Mouse (Mus musculus): ENCODE data around the gene Nrsn2. TPM values are rescaled to one million over a fixed set of nuclear protein-coding genes. Genes with fewer than 3 reads are reported as not detected.
A peak's percentile ranks its signal among the peaks of the same experiment; 100 is the strongest.

Gene Nrsn2
- polyA plus RNA-seq (2015; fragmentation: Nextera tagmentation; extraction: Ambion mirVana): 0.60 and 0.68 TPM in 2 replicates

DNA sequence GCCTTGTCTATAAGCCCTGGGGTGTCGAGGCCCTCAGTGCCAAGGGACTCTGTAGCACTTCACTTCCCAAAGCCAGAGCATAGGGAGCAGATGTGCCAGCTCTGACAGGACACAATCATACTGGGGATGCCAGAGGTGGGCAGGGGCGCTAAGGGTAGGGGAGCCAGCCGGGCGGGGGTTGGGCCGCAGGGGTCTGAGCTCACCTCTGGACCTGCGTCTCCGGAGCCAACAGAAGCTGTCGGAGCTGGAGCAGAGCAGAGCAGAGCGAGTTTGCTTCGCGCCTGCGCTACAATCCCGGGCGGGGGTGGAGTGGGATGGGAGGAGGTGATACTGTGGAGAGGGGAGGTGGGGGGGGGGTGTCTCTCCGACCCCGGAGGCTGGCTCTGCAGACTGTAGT, at the start of gene Nrsn2:
Gene Nrsn2 (minus strand): TSS at position 294 of the 397 bp plus-strand sequence.
- Histone ChIP-seq H3K9ac (ENCODE audit: low read depth, low read length) (no peak within 1 kb of the TSS), H3K4me1 (replicated peaks; ENCODE audit: insufficient read depth, low read length) (no peaks in the 10 kb centered on the region), H3K4me3 (replicated peaks; ENCODE audit: low read depth, low read length) (no peak within 1 kb of the TSS), H3K27ac (no peak within 1 kb of the TSS), H3K9me3 (replicated peaks; ENCODE audit: low read length) (no peaks in the 10 kb centered on the region), H3K36me3 (ENCODE audit: insufficient read depth, low read length) (no peaks in the 10 kb centered on the region), H3K4me2 (ENCODE audit: low read length) (0 out of 2 replicates have a peak within 1 kb of the TSS, but pooled peaks have one; percentile 13), H3K27me3 (ENCODE audit: insufficient read depth, low read length) (peaks cover 6% of the 10 kb centered on the region; the same call in 1 of the 2 replicates)
- no peak for TF ChIP-seq CTCF (IDR thresholded peaks at IDR 0.05; ENCODE audit: low read depth)
- ATAC-seq (replicated peaks; ENCODE audit: low FRiP score, low read depth) (peak; percentile 37), DNase-seq (ENCODE audit: low spot score) (no peak)
- WGBS: 4% methylated on average over 16 of the region's 16 CpGs

GRCm38 (mm10) chr2:152415786-152416185, 39.3 kb upstream of the Nrsn2 start:
- Histone ChIP-seq H3K27ac (peak overlapping the region; percentile 99), H3K27me3 (ENCODE audit: insufficient read depth, low read length) (no peaks in the 10 kb centered on the region), H3K9me3 (replicated peaks; ENCODE audit: low read length) (no peaks in the 10 kb centered on the region), H3K36me3 (ENCODE audit: insufficient read depth, low read length) (no peaks in the 10 kb centered on the region), H3K4me3 (replicated peaks; ENCODE audit: low read depth, low read length) (no peak overlapping the region), H3K4me2 (ENCODE audit: low read length) (peak overlapping the region; percentile 68), H3K4me1 (replicated peaks; ENCODE audit: insufficient read depth, low read length) (peaks cover 19% of the 10 kb centered on the region), H3K9ac (ENCODE audit: low read depth, low read length) (no peak overlapping the region)
- no peak for DNase-seq (ENCODE audit: low spot score)
- TF ChIP-seq CTCF (IDR thresholded peaks at IDR 0.05; ENCODE audit: low read depth): no peak
- 89% methylated on average over 3 of the region's 3 CpGs for WGBS
- ATAC-seq (replicated peaks; ENCODE audit: low FRiP score, low read depth): no peak

- H3K36me3 ChIP-seq (ENCODE audit: insufficient read depth, low read length): no peaks in the 10 kb centered on the region
- peak within 1 kb of the TSS; percentile 98 for H3K9ac ChIP-seq (ENCODE audit: low read depth, low read length)
- no peaks in the 10 kb centered on the region for H3K27me3 ChIP-seq (ENCODE audit: insufficient read depth, low read length)
- peak within 1 kb of the TSS; percentile 68 for H3K4me2 ChIP-seq (ENCODE audit: low read length)
- 22% methylated on average over 4 of the region's 4 CpGs for WGBS
- DNase-seq (ENCODE audit: low spot score) (no peak), ATAC-seq (replicated peaks; ENCODE audit: low FRiP score, low read depth) (no peak)
- no peaks in the 10 kb centered on the region for H3K9me3 ChIP-seq (replicated peaks; ENCODE audit: low read length)
- peaks cover 24% of the 10 kb centered on the region for H3K4me1 ChIP-seq (replicated peaks; ENCODE audit: insufficient read depth, low read length)
- peak within 1 kb of the TSS; percentile 99 for H3K27ac ChIP-seq
- peak within 1 kb of the TSS; percentile 93 for H3K4me3 ChIP-seq (replicated peaks; ENCODE audit: low read depth, low read length)
- TF ChIP-seq CTCF (IDR thresholded peaks at IDR 0.05; ENCODE audit: low read depth): no peak
Measured at GRCm38 (mm10) chr2:152415287-152415686, 38.8 kb upstream of the Nrsn2 start, which contains the start of gene 6820408C15Rik. Gene 6820408C15Rik (plus strand): TSS chr2:152415587.

DNA sequence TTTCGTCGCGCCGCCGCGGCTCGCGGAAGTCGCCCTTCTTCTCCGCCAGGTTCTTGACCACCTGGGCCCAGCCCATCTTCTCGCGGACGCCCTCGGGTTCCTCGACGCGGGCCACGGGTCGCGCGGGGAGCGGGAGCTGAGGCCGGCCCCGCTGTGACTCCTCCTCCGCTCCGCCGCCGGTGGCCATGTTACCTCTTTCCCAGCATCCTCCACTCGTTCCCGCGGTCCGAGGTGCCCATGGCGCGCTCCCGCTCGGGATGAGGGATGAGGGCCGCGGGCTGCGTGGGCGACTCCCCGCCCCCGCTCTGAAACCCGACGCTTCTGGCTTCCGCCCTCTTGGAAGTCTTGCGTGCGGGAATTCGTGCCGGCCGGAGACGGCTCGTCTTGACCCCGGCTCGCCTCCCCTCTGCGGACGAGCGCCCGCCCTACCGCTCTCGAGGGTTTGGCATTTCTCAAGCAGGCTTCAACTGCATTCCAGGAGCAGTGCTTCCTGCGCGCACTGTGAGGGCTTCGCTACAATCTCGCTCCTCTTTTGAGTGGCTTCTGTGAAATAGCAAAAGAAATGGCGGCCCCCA, 38.2 kb upstream of the Nrsn2 start, which contains the start of gene Zcchc3:
Gene Zcchc3 (minus strand): TSS at position 437 of the 575 bp plus-strand sequence.
- under 1% methylated on average over 55 of the region's 65 CpGs for WGBS
- H3K4me1 ChIP-seq (replicated peaks; ENCODE audit: insufficient read depth, low read length): peaks cover 30% of the 10 kb centered on the region
- H3K9ac ChIP-seq (ENCODE audit: low read depth, low read length): peak within 1 kb of the TSS; percentile 98
- peak within 1 kb of the TSS; percentile 93 for H3K4me3 ChIP-seq (replicated peaks; ENCODE audit: low read depth, low read length)
- ATAC-seq (replicated peaks; ENCODE audit: low FRiP score, low read depth): peak; percentile 85
- no peaks in the 10 kb centered on the region for H3K36me3 ChIP-seq (ENCODE audit: insufficient read depth, low read length)
- peak within 1 kb of the TSS; percentile 99 for H3K27ac ChIP-seq
- no peaks in the 10 kb centered on the region for H3K27me3 ChIP-seq (ENCODE audit: insufficient read depth, low read length)
- peak within 1 kb of the TSS; percentile 68 for H3K4me2 ChIP-seq (ENCODE audit: low read length)
- 0 out of 2 replicates have a peak, but pooled peaks have one; percentile 18 for TF ChIP-seq CTCF (IDR thresholded peaks at IDR 0.05; ENCODE audit: low read depth)
- peak; percentile 97 for DNase-seq (ENCODE audit: low spot score)
- H3K9me3 ChIP-seq (replicated peaks; ENCODE audit: low read length): no peaks in the 10 kb centered on the region

DNA sequence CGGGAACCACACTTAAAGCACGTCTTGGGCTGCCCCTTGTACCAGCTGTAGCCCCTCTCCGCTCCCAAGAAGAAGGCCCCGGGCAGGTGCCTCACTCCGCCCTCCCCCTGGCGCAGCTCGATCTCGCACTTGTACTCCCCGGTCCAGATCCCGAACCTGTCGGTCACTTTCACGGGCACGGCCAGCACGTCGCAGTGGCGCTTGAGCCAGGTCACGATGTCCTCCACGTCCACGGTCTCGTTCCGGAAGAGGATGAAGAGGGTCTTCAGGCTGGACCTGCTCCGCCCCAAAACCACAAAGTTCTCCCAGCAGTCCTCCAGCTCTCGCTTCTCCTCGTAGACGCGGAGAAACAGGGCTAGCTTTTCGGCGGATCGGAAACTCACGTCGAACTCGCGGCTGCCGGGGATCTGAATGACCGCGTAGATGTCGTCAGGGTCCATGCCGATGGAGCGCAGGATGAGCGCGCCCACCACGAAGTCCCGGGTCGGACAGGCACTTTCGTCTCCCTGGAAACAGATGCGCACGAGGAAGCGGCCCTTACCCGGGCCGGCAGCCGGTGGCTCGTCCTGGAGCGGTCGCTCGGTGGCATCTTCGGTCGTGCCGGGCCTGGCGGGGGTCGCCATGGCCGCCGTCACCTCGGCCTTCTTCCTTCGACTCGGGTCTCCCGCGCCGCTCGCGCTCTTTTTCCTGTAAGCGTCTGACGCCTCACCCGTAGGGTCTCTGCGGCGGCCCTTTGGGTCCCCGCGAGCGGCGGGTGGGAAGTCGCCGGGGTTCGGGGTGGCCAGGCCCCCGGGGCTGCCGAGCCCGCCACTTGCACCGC, 37.5 kb upstream of the Nrsn2 start:
- ATAC-seq (replicated peaks; ENCODE audit: low FRiP score, low read depth): peak; percentile 1; the same call in 1 of the 2 replicates
- Histone ChIP-seq H3K9ac (ENCODE audit: low read depth, low read length) (peak overlapping the region; percentile 98), H3K36me3 (ENCODE audit: insufficient read depth, low read length) (no peaks in the 10 kb centered on the region), H3K27me3 (ENCODE audit: insufficient read depth, low read length) (no peaks in the 10 kb centered on the region), H3K9me3 (replicated peaks; ENCODE audit: low read length) (no peaks in the 10 kb centered on the region), H3K4me2 (ENCODE audit: low read length) (peak overlapping the region; percentile 68), H3K27ac (peak overlapping the region; percentile 99), H3K4me1 (replicated peaks; ENCODE audit: insufficient read depth, low read length) (peaks cover 34% of the 10 kb centered on the region), H3K4me3 (replicated peaks; ENCODE audit: low read depth, low read length) (peak overlapping the region; percentile 93)
- TF ChIP-seq CTCF (IDR thresholded peaks at IDR 0.05; ENCODE audit: low read depth): no peak
- WGBS: 0% methylated on average over 85 of the region's 86 CpGs
- DNase-seq (ENCODE audit: low spot score): peak; percentile 54

GRCm38 (mm10) chr2:152413158-152413764, 36.8 kb upstream of the Nrsn2 start:
- no peak for TF ChIP-seq CTCF (IDR thresholded peaks at IDR 0.05; ENCODE audit: low read depth)
- Histone ChIP-seq H3K27ac (peak overlapping the region; percentile 99), H3K4me2 (ENCODE audit: low read length) (peak overlapping the region; percentile 68), H3K9me3 (replicated peaks; ENCODE audit: low read length) (no peaks in the 10 kb centered on the region), H3K4me1 (replicated peaks; ENCODE audit: insufficient read depth, low read length) (peaks cover 34% of the 10 kb centered on the region), H3K9ac (ENCODE audit: low read depth, low read length) (peak overlapping the region; percentile 98), H3K27me3 (ENCODE audit: insufficient read depth, low read length) (no peaks in the 10 kb centered on the region), H3K4me3 (replicated peaks; ENCODE audit: low read depth, low read length) (peak overlapping the region; percentile 93), H3K36me3 (ENCODE audit: insufficient read depth, low read length) (no peaks in the 10 kb centered on the region)
- DNase-seq (ENCODE audit: low spot score) (peak; percentile 46), ATAC-seq (replicated peaks; ENCODE audit: low FRiP score, low read depth) (no peak)
- 2% methylated on average over 21 of the region's 21 CpGs for WGBS
